Mouse (Mus musculus) liver (tissue): Measurements from ENCODE around the gene Tmco4.

Experiments used
- DNase-seq: peaks from one replicate; pipeline ENCODE4 v3.0.0-alpha.2; 2020; ENCODE audit warnings: mixed read lengths

The Tmco4 gene

GRCm38 (mm10) chr4:139024379-139024778 lies 51.7 kb downstream of the Tmco4 start:
- DNase-seq = no peak

- DNase-seq = no peak
These were observed 58.0 kb downstream of the Tmco4 start for GRCm38 (mm10) chr4:139030675-139031074.

- DNase-seq = no peak
These were observed 59.8 kb downstream of the Tmco4 start for GRCm38 (mm10) chr4:139032521-139032920.

- DNase-seq = no peak
These were observed 60.7 kb downstream of the Tmco4 start for GRCm38 (mm10) chr4:139033263-139034009.

- no peak for DNase-seq
These were observed 61.3 kb downstream of the Tmco4 start for GRCm38 (mm10) chr4:139034010-139034367.

- no peak for DNase-seq
These were observed 61.9 kb downstream of the Tmco4 start for GRCm38 (mm10) chr4:139034540-139034939.

GRCm38 (mm10) chr4:139034942-139035341 lies 62.3 kb downstream of the Tmco4 start:
- no peak for DNase-seq

- no peak for DNase-seq
These were observed 63.1 kb downstream of the Tmco4 start for GRCm38 (mm10) chr4:139035799-139036198.

- DNase-seq = no peak
These were observed 65.3 kb downstream of the Tmco4 start for GRCm38 (mm10) chr4:139037795-139038607.

- DNase-seq = no peak
These were observed 67.6 kb downstream of the Tmco4 start for GRCm38 (mm10) chr4:139040084-139040839.

- no peak for DNase-seq
These were observed 69.9 kb downstream of the Tmco4 start for GRCm38 (mm10) chr4:139042611-139043010.

- DNase-seq = no peak
These were observed 70.9 kb downstream of the Tmco4 start for GRCm38 (mm10) chr4:139043600-139043999.

GRCm38 (mm10) chr4:139044566-139044965 lies 71.9 kb downstream of the Tmco4 start:
- no peak for DNase-seq

GRCm38 (mm10) chr4:139046354-139046753 lies 73.7 kb downstream of the Tmco4 start:
- no peak for DNase-seq

- no peak for DNase-seq
These were observed 75.8 kb downstream of the Tmco4 start for GRCm38 (mm10) chr4:139048518-139048917.

GRCm38 (mm10) chr4:139052796-139053195 lies 80.1 kb downstream of the Tmco4 start:
- no peak for DNase-seq

- no peak for DNase-seq
These were observed 80.7 kb downstream of the Tmco4 start for GRCm38 (mm10) chr4:139053391-139053790.

GRCm38 (mm10) chr4:139054300-139054923 lies 81.7 kb downstream of the Tmco4 start:
- DNase-seq = no peak

- DNase-seq = no peak
These were observed 82.6 kb downstream of the Tmco4 start for GRCm38 (mm10) chr4:139055336-139055735.

GRCm38 (mm10) chr4:139055744-139056143 lies 83.1 kb downstream of the Tmco4 start:
- no peak for DNase-seq

- no peak for DNase-seq
These were observed 84.6 kb downstream of the Tmco4 start for GRCm38 (mm10) chr4:139057291-139057690.

GRCm38 (mm10) chr4:139058029-139058428 lies 85.3 kb downstream of the Tmco4 start:
- DNase-seq = no peak

GRCm38 (mm10) chr4:139059569-139059968 lies 86.9 kb downstream of the Tmco4 start:
- peak; percentile 61 for DNase-seq
